Mouse (Mus musculus) midbrain, embryonic 11.5 days (tissue): ENCODE data around the gene Bend4. TPM values are rescaled to one million over a fixed set of nuclear protein-coding genes. Genes with fewer than 3 reads are reported as not detected.

Source experiments
- ATAC-seq: fragments of 200-750 bp; cut with Nextera tagmentation; 2 replicates; pipeline ENCODE4 v1.8.0; 2017; ENCODE audit warnings: moderate TSS enrichment, moderate library complexity; ENCODE audit not compliant: low FRiP score
- DNase-seq: peaks from one replicate; pipeline ENCODE4 v3.0.0; 2015; ENCODE audit warnings: low spot score; ENCODE audit errors: missing footprints
- H3K27ac ChIP-seq: fragments of 300-500 bp; sonication (generic); 2 replicates; pipeline ENCODE4 v1.5.1; 2014; ENCODE audit warnings: low read depth, low read length
- H3K27me3 ChIP-seq: fragments of 300-500 bp; sonication (generic); 2 replicates; pipeline ENCODE4 v1.6.1; 2014; ENCODE audit warnings: mild to moderate bottlenecking, low read length, moderate library complexity, mixed read lengths; ENCODE audit not compliant: control insufficient read depth, insufficient read depth
- H3K36me3 ChIP-seq: fragments of 300-500 bp; sonication (generic); 2 replicates; pipeline ENCODE4 v1.6.1; 2014; ENCODE audit warnings: mild to moderate bottlenecking, low read length, moderate library complexity, mixed read lengths; ENCODE audit not compliant: control insufficient read depth, insufficient read depth
- H3K4me1 ChIP-seq: fragments of 300-500 bp; sonication (generic); 2 replicates; pipeline ENCODE4 v1.6.1; 2014; ENCODE audit warnings: low read length; ENCODE audit not compliant: control insufficient read depth, insufficient read depth
- H3K4me2 ChIP-seq: fragments of 300-500 bp; sonication (generic); 2 replicates; pipeline ENCODE4 v1.6.1; 2014; ENCODE audit warnings: mild to moderate bottlenecking, moderate library complexity
- H3K4me3 ChIP-seq: fragments of 300-500 bp; sonication (generic); 2 replicates; pipeline ENCODE4 v1.5.1; 2014; ENCODE audit warnings: low read depth, low read length
- H3K9ac ChIP-seq: fragments of 300-500 bp; sonication (generic); 2 replicates; pipeline ENCODE4 v1.6.1; 2014; ENCODE audit warnings: low read length
- H3K9me3 ChIP-seq: fragments of 300-500 bp; sonication (generic); 2 replicates; pipeline ENCODE4 v1.6.1; 2016; ENCODE audit warnings: low read length; ENCODE audit not compliant: control insufficient read depth
- whole genome bisulfite sequencing: fragments of 180-500 bp; shearing (Covaris S2); extraction: QIAGEN DNeasy Blood & Tissue Kit; methylation state at CpG from one replicate; pipeline ENCODE4 v1.1.7; 2014; 5-methylcytosine and 5-hydroxymethylcytosine counted together
- polyA plus RNA-seq: library from polyadenylated mRNA; unstranded; fragments of >200 nt; fragmentation: Nextera tagmentation; extraction: Ambion mirVana; gene quantifications from 2 replicates; pipeline ENCODE4 v1.2.1, GENCODE M21; 2014

Gene Bend4
- polyA plus RNA-seq, 1 experiment from 2014 or later: 10.8 TPM

DNA sequence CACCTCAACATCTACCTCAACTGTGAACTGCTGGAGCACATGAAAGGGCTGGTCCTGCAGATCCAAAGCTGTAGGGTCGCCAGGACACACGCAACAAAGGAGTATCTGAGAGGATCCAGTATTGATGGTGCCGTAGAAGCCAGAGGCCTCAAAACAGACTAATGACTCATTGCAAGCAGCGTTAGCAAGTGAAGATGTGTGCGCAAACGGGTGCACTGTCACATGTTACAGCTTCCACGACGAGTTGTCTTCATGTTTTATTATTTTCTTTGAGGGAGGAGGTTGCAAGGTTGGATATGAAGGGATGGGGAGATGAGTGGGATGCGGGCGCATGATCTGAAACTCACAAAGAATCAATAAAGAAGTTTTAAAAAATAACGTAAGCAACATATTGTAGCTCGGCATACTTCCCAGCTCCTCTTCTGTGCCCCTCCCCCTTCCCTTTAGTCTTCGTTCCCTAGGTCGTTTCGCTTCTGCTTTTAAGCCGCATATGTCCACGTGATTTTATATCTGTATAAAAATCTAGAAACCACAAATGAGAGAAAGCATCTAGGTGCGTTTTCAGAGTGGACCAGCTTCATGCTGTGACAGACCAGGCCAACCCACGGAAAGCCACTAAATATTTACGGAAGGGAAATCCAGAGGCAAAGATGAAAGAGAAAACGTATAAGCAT is 22.0 kb upstream of the Bend4 start:
- ATAC-seq (no peak), DNase-seq (no peak)
- no peaks in the 10 kb centered on the region for H3K36me3 ChIP-seq
- no peaks in the 10 kb centered on the region for H3K4me1 ChIP-seq
- H3K9ac ChIP-seq: no peak overlapping the region
- no peak overlapping the region for H3K27ac ChIP-seq
- H3K27me3 ChIP-seq: no peaks in the 10 kb centered on the region; the same call in 1 of the 2 replicates
- 90% methylated on average over 21 of the region's 21 CpGs for WGBS
- no peaks in the 10 kb centered on the region for H3K9me3 ChIP-seq
- no peak overlapping the region for H3K4me2 ChIP-seq
- no peak overlapping the region for H3K4me3 ChIP-seq

DNA sequence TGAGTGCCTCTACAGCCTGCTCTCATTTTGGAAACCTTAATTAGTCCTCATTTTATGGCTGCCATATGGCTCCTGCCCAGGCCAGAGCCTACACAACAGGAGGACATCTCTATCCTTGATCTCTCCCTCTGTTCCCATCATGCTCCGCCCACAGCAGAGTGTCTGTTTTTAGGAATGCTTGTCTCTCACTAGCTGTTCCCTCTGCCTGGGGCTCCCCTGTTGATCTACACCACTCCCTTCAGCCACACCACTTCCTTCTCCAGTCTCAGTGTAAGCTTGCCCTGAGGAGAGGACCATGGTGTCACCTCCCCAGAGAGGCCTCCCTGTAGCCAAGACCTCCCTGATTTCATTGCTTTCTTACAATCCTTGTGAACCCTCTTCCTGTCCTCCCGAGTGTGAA is 18.4 kb upstream of the Bend4 start:
- Histone ChIP-seq H3K4me2 (no peak overlapping the region), H3K27me3 (no peaks in the 10 kb centered on the region; the same call in 1 of the 2 replicates), H3K9me3 (no peaks in the 10 kb centered on the region), H3K27ac (no peak overlapping the region), H3K4me1 (peaks cover 9% of the 10 kb centered on the region), H3K9ac (no peak overlapping the region), H3K36me3 (no peaks in the 10 kb centered on the region), H3K4me3 (no peak overlapping the region)
- ATAC-seq: no peak
- no peak for DNase-seq
- WGBS: 63% methylated on average over 2 of the region's 2 CpGs

DNA sequence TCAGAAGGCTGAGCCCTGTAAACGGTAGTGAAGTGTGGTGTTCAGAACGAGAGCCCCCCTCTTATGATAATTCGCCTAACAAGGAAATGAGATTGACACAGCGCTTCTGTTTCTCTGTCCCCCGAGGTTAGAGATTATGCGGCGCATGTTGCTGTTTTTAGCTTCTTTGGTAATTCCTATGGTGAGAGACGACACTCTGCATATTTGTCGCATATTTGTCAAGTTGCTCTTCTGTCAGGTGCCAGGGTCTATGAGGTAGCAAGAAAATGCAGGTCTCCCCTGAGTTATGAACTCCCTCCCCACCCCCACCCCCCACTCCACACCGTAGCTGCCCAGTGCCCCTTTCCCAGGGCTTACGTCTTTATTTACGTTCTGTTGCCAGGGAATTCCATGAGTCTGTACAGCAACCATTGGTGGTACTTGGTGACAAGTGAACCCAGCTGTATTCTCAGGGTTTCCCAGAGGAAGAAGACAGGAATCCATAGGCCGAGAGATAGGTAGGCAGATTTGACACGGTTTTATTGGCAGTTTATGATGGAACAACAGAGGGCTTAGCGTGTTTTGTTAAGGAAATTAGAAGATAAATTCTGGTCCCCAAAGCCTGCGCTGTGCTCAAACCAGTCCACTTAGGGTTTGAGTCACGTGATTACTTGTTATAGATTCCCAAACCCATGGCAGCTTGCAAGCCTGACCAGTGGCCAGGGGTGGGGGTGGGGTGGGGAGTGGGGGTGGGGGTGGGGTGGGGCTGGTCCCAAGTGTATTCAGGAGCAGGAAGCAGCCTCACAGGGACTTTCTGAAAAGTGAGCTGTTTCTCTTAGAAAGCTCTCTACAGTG is 16.3 kb upstream of the Bend4 start:
- Histone ChIP-seq H3K4me2 (peak overlapping the region; percentile 35), H3K4me3 (no peak overlapping the region), H3K27ac (no peak overlapping the region), H3K9ac (no peak overlapping the region), H3K4me1 (peaks cover 9% of the 10 kb centered on the region), H3K27me3 (no peaks in the 10 kb centered on the region; the same call in 1 of the 2 replicates), H3K36me3 (no peaks in the 10 kb centered on the region), H3K9me3 (no peaks in the 10 kb centered on the region)
- peak; percentile 80 for ATAC-seq
- WGBS: 20% methylated on average over 17 of the region's 17 CpGs
- DNase-seq: peak; percentile 91

DNA sequence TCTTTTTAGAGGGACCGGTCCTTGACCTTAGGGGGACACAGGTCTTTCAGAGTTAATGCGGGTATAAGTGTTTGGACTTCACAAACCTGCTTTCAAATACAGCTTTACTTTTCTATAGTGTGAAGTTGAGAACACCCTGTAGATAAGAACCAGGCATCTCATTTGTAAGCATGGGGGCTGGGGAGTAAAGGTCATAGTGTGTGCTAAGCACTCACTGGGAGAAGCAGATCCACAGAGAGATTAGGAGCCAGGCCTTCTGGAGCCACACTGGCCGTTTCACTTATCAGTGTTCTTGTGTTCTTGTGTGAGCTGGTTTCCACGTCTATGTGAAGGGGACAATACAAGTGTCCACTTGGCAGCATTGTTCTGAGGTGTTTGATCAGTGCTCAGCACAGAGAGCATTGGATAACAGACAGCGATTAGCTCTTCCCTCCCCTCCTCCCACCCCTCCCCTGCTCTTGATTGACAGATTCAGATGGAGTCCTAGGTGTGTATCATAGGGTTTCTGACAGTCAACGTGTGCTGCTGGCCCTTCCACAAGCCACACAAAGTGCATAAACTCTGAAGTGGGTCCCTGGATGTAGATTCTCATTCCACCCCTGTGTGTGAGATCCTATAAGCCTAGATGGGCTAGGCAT is 14.8 kb upstream of the Bend4 start:
- H3K4me1 ChIP-seq: peaks cover 9% of the 10 kb centered on the region
- ATAC-seq (peak; percentile 26; the same call in 1 of the 2 replicates), DNase-seq (no peak)
- no peaks in the 10 kb centered on the region for H3K9me3 ChIP-seq
- no peak overlapping the region for H3K9ac ChIP-seq
- no peak overlapping the region for H3K27ac ChIP-seq
- H3K36me3 ChIP-seq: no peaks in the 10 kb centered on the region
- H3K4me2 ChIP-seq: no peak overlapping the region
- no peaks in the 10 kb centered on the region; the same call in 1 of the 2 replicates for H3K27me3 ChIP-seq
- WGBS: 39% methylated on average over 6 of the region's 6 CpGs
- no peak overlapping the region for H3K4me3 ChIP-seq

DNA sequence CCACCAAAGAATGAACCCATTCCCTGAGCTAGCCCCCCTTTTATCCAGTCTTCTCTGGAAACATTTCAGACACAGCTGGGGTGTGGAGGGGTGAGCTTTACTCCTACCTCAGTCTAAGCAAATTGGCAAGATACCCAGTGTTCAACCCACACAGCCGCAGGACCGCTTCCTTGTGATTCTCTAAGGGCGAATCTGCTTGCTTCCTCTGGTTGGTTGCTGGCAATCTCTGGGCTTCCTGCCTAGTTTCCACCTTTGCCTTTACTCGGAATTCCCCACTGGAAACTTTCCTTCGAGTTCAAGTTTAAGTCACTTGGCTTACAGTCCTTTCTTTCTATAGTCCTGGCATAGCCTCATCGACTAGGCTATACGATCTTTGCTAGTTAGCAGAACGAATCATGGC is 12.5 kb upstream of the Bend4 start:
- no peak for ATAC-seq
- Histone ChIP-seq H3K4me1 (peaks cover 9% of the 10 kb centered on the region), H3K9ac (no peak overlapping the region), H3K9me3 (no peaks in the 10 kb centered on the region), H3K4me2 (no peak overlapping the region), H3K4me3 (no peak overlapping the region), H3K27ac (no peak overlapping the region), H3K27me3 (no peaks in the 10 kb centered on the region), H3K36me3 (no peaks in the 10 kb centered on the region)
- 91% methylated on average over 8 of the region's 8 CpGs for WGBS
- DNase-seq: no peak

DNA sequence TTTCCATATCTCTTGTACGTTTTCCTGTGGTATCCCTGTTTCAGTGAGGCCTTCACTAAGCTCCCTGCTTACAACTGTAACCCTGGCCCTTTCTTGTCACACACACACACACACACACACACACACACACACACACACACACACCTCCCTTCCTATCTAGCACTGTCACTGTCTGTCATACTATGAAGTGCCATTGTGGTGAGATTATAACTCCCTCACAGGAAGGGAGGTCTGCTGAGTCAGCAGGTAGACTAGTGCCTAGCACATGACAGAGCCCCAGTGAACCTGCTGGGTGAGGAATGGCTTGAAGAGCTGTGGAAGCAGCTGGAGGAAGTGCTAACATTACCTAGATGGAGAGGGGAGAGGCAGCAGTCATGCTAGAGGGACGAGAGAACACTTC is 9.3 kb upstream of the Bend4 start:
- DNase-seq (no peak), ATAC-seq (no peak)
- Histone ChIP-seq H3K4me3 (no peak overlapping the region), H3K27me3 (no peaks in the 10 kb centered on the region), H3K9me3 (no peaks in the 10 kb centered on the region), H3K4me1 (no peaks in the 10 kb centered on the region), H3K4me2 (no peak overlapping the region), H3K27ac (no peak overlapping the region), H3K36me3 (no peaks in the 10 kb centered on the region), H3K9ac (no peak overlapping the region)
- 53% methylated on average over 2 of the region's 2 CpGs for WGBS

DNA sequence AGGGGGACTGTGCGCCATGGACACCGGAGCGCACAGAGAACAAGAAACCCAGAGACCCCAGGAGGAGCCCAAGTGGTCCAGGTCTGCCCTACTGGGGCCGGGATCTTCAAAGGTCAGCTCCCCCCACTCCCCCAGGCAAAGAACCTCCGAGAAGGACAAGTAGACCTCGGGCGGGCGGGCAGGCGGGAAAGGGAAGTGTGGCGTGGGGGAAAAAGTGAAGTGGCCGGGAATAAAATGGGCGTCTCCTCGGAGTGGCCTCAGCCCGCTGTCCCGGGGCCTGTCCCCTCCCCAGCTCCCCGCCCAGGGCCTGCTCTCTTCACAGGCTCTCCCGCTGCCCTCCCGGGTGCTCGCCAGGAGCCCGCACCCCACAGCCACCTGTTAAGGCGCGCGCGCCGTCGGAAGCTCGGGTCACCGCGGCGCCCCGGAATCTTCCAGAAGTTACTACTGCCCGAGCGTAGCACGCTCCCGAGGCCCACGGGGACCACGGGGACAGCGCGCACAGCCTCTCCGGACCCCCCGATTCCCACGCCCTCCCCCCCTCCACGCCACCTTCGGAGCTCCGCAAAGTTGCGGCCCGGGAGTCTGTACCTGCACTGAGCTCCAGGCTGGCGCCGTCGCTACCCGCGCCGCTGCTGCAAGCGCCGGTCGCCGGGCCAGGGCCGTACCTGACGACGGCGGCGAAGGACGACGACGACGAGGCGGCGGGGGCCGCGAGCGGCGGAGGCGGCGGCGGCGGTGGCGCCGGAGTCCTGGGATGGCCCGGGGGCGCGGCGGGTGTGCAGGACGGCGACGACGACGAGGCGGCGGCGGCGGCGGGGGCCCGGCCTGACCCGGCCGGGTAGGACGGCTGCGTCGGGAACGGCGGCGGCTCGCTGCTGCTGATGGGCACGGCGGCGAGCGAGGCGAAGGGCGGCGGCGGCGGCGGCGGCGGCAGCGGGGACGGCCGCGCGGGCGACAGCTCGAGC is 1.4 kb downstream of the Bend4 start:
- Histone ChIP-seq H3K36me3 (no peaks in the 10 kb centered on the region), H3K4me3 (peak overlapping the region; percentile 71), H3K4me1 (peaks cover 10% of the 10 kb centered on the region), H3K4me2 (peak overlapping the region; percentile 82), H3K27me3 (peaks cover 14% of the 10 kb centered on the region), H3K9me3 (no peaks in the 10 kb centered on the region), H3K9ac (peak overlapping the region; percentile 76), H3K27ac (peak overlapping the region; percentile 44; the same call in 1 of the 2 replicates)
- ATAC-seq (peak; percentile 36), DNase-seq (peak; percentile 92)
- 2% methylated on average over 77 of the region's 121 CpGs for WGBS

DNA sequence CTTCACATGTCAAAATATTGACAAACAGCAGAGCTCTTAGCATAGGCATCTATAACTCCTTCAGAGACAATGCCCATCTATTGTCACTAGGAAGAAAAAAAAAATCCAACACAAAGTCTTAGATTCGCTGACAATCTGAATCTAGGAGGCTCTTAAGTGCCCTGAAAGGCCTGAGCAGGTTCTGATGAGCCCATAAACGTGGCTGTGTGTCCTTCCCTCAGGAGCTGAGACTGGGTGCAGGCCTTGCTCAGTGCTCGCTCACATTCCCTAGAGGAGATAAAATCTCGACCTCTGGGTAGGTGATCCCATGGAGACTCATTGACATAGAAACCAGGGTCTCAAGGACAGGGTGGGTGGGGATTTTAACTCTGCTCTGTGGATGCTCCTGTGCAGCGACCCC is 2.1 kb downstream of the Bend4 start:
- Histone ChIP-seq H3K4me2 (peak overlapping the region; percentile 82), H3K36me3 (no peaks in the 10 kb centered on the region), H3K27ac (no peak overlapping the region), H3K4me1 (peaks cover 10% of the 10 kb centered on the region), H3K9me3 (no peaks in the 10 kb centered on the region), H3K27me3 (peaks cover 14% of the 10 kb centered on the region), H3K4me3 (peak overlapping the region; percentile 71), H3K9ac (peak overlapping the region; percentile 76)
- 12% methylated on average over 5 of the region's 5 CpGs for WGBS
- ATAC-seq (no peak), DNase-seq (peak; percentile 91)
